Mouse (Mus musculus): Measurements from ENCODE around the gene Cep57l1. TPM values are rescaled to one million over a fixed set of nuclear protein-coding genes. Genes with fewer than 3 reads are reported as not detected.
"Not testable (repeated sequence)": the region's sequence is repeated elsewhere in the genome, so short reads cannot be mapped to it uniquely, and the experiment has no call there.

The Cep57l1 gene
- 1 to 10 TPM; 7.5 to 7.9 TPM for total RNA-seq (2021)
- long read RNA-seq, partial matches to known transcripts, result 3 of 4 reads
- long read RNA-seq, other reads (novel, unspliced or antisense), result 1 of 4 reads

DNA sequence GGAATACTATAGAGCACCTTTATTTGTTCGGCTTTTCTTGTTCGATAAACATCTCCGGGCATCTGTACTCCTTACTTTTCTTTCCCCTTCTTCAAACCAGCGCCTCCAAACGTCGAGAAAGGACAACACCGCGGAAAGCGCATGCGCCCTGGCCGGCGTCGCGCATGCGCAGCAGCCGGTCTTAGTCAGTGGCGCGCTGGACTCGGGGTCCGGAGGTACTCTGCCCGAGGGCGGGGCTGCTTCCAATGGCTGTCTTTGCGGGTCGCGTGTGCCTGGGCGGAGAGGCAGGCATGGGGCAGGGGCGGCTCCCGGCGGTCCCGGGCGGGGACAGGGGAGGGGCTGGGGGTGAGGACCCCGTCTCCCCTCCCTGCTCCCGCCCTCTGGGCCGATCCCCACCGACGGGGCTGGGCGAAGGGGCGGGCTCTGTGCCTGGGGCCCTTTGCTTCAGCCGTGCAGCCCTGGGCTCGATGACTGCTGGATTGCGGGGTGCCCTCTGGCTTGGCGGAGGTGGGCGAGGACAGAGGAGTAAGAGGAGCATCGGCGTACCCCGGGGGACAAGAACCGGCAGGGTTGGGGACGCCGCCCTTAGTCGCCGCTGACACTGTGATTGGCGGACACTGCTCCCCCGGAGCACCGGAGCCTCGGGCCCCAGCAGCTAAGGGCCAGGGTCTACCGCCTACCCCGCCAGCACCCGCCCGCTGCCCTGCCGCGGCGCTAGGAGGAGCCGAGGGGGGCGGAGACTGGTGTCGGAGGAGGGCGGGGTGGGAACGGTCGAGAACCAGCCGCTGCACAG is at the start of gene Cep57l1, which contains the start of gene Sesn1:
Gene Cep57l1 (minus strand): TSS at position 101 of the 793 bp plus-strand sequence.
Gene Sesn1 (plus strand): TSS at position 165 of the 793 bp plus-strand sequence.
- DNase-seq (ENCODE audit: low spot score in 2 of 2), result peak; percentile 89 to 94

DNA sequence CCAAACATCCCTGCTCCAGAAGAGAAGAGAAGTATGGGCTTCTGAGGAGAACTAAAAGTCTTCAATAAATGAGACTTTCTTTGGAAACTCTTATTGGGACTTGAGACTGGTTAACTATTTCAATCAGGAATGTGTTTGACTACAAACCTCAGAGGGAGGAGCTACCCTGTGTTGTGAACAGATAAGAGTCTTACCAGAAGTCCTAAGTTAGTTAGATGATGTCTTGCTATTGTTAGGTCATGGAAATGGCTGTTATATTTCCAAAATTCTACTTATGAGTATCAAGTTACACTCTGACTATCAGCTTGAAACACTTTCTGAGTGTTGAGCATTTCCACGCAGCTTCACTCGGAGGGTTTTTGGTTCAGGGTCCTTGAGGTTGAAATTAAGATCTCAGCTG is 39.0 kb upstream of the Cep57l1 start:
- no peak for DNase-seq (ENCODE audit: low spot score in 2 of 2)

DNA sequence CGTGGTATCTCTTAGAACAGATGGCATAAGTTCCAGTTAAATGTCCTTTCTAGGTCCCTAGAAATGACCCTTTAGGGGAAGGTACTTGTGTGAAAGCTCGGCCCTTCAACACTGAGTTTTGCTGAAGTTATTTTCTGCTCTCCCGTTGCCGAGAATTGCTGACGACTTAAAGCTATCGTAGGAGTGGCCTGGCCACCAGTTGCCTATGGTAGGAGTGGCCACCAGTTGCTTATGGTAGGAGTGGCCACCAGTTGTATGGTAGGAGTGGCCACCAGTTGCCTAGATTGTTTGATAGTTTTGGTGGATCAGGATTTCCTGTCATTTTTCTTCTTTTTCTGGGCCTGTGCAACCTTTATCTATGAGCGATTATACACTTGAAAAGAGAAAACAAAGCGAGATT is 38.1 kb upstream of the Cep57l1 start:
- no peak for DNase-seq (ENCODE audit: low spot score in 2 of 2)

DNA sequence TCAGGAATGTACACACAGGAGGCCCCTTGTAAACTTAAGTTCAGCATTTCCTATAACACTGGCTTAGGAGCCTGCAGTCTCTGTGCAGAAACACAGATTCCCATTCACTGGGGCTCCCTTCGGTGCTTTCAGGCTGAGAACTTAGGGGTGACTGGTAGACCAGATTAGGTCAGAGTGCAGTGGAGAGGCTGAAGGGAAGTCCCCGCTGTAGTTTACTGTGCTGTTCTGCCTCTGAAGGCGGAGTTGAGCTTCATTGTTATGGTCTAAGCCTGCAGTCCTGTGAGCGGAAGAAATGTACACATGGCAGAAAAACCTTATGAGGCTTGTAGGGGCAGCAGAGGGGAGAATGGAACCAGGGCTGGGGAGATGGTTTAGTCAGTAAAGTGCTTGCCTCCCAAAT is 29.2 kb upstream of the Cep57l1 start:
- no peak for DNase-seq (ENCODE audit: low spot score in 2 of 2)

DNA sequence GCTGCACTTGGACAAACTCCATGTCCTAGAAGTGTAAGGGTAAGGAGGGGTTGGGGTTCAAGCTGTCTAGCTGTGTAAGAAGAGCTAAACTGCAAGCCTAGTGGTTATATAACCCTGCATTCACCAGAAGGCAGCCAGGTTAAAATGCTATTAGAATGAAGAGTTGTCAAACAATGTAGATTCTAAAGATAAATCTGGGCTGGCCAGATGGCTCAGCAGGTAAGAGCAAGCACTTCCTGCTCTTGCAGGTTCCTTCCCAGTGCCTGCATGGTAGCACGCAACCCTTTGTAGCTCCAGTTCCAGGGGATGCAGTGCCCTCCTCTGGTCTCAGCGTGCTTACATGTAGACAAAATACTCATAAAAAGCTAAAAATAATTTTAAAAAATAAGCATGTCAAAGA is 24.5 kb upstream of the Cep57l1 start:
- DNase-seq (ENCODE audit: low spot score in 2 of 2), result no peak

DNA sequence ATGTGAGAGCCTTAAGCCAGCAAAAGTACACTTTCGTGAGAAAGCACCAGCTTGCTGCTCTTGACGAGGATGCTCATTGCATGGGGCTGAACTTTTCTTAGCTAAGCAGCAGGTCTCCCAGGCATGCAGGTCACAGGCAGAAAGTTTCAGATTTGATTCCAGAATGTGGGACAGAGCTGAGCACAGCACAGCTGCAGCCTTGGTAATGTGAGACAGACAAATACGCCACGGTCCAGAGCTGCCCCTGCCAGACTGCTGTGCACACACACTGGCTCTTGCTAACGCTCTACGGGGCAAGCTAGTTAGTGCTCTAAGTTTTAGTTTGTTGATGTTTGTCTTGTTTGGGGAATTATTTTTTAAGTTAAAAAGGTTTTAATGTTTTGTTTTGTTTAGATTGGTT is 22.5 kb upstream of the Cep57l1 start:
- DNase-seq (ENCODE audit: low spot score in 2 of 2), result no peak

- peak; percentile 78 to 81 for DNase-seq (ENCODE audit: low spot score in 2 of 2)
Measured at GRCm38 (mm10) chr10:41830851-41831522, 21.3 kb upstream of the Cep57l1 start.

DNA sequence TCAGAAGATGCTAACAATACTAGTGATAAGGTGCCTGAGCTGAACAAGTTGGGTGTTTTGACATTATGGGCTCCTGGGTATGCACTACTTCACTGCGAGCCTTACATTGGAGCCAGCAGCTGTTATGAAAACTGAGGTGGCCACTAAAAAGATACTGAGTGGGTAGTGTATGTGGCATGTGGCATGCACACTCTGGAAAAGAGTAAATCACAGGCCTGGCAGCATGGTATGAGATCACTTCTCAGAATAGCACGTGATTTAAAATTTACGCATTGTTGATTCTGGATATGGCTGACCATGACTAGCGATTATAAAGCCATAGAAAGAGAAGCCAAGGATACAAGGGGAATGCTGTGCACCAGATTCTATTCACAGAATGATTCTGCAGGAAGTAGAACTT is 20.8 kb upstream of the Cep57l1 start:
- no peak for DNase-seq (ENCODE audit: low spot score in 2 of 2)

DNA sequence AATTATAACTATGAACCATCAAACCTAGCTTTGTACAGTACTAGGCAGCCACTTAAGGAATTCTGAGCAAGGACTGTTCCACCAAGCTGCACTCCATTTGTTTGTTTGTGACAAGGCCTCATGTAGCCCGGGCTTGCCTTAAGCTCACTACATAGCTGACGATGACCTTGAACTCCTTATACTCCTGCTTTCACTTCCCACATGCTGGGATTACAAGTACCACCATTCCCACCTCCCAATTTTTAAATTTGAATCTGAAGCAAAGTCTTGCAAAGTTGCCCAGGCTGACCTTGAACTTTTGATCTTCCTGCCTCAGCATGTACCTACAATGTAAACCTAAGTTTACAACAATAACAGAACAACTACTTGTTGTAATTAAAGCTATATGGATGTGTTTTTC is 20.3 kb upstream of the Cep57l1 start:
- DNase-seq (ENCODE audit: low spot score in 2 of 2), result no peak

- DNase-seq (ENCODE audit: low spot score in 2 of 2), result no peak
Measured at GRCm38 (mm10) chr10:41829191-41829590, 19.5 kb upstream of the Cep57l1 start.

- no peak for DNase-seq (ENCODE audit: low spot score in 2 of 2)
Measured at GRCm38 (mm10) chr10:41827784-41828183, 18.1 kb upstream of the Cep57l1 start.

- no peak for DNase-seq (ENCODE audit: low spot score in 2 of 2)
Measured at GRCm38 (mm10) chr10:41826526-41827116, 16.9 kb upstream of the Cep57l1 start.

- no peak for DNase-seq (ENCODE audit: low spot score in 2 of 2)
Measured at GRCm38 (mm10) chr10:41825996-41826395, 16.3 kb upstream of the Cep57l1 start.

GRCm38 (mm10) chr10:41825041-41825440 is 15.4 kb upstream of the Cep57l1 start:
- DNase-seq (ENCODE audit: low spot score in 2 of 2), result no peak

GRCm38 (mm10) chr10:41823916-41824315 is 14.2 kb upstream of the Cep57l1 start:
- DNase-seq (ENCODE audit: low spot score in 2 of 2), result no peak

GRCm38 (mm10) chr10:41823282-41823675 is 13.6 kb upstream of the Cep57l1 start:
- DNase-seq (ENCODE audit: low spot score in 2 of 2), result not testable (repeated sequence)

GRCm38 (mm10) chr10:41822573-41823281 is 13.1 kb upstream of the Cep57l1 start:
- no peak for DNase-seq (ENCODE audit: low spot score in 2 of 2)

DNA sequence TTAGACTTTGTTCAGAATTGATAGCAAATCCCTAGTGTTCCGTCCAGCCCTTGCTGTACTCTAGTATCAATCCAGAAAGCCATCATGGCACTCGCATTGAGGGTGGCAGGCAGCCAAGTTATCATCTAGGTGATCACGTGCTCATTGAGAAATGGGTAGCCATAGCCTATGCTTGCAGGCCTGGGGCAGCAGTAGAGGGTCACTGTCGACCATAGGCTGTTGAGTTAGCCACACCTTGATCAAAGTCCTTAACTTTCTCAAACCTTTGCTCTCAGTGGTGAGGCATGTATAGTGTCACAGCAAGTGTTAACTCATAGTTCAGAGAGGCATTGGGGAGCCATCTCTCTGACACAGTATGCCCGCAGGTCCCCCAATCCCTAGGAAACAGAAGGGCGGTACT is 11.5 kb upstream of the Cep57l1 start:
- no peak for DNase-seq (ENCODE audit: low spot score in 2 of 2)

DNA sequence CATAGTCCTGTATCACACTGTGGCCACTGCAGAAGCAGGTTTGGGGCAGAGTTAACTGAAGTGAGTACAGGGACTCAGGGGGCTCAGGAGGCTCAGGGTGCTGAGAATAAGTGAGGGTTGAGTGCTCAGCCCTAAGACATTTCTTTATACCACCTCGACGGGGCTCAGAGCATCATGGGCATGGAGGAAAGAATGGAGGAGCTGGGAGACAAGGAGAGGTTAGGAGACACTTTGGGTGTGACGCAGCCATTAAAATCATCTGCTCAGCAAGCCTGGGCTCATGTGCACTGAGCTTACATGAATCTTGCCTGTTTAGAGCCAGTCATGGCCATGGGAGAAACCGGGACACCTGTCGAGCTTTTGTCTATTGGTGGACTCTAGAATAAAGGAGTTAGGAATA is 10.7 kb upstream of the Cep57l1 start:
- DNase-seq (ENCODE audit: low spot score in 2 of 2), result no peak

- DNase-seq (ENCODE audit: low spot score in 2 of 2), result no peak
Measured at GRCm38 (mm10) chr10:41819307-41819706, 9.6 kb upstream of the Cep57l1 start.

GRCm38 (mm10) chr10:41818733-41819070 is 9.0 kb upstream of the Cep57l1 start:
- not testable (repeated sequence) for DNase-seq (ENCODE audit: low spot score in 2 of 2)

All from layer of hippocampus, postnatal 10 days (tissue).